Mouse (Mus musculus): ENCODE results near the gene Tpst2. TPM values are rescaled to one million over a fixed set of nuclear protein-coding genes. Genes with fewer than 3 reads are reported as not detected.

Tpst2 gene
- polyA plus RNA-seq (2012; rRNA removed) = 27.3 and 29.9 TPM in 2 replicates

DNA sequence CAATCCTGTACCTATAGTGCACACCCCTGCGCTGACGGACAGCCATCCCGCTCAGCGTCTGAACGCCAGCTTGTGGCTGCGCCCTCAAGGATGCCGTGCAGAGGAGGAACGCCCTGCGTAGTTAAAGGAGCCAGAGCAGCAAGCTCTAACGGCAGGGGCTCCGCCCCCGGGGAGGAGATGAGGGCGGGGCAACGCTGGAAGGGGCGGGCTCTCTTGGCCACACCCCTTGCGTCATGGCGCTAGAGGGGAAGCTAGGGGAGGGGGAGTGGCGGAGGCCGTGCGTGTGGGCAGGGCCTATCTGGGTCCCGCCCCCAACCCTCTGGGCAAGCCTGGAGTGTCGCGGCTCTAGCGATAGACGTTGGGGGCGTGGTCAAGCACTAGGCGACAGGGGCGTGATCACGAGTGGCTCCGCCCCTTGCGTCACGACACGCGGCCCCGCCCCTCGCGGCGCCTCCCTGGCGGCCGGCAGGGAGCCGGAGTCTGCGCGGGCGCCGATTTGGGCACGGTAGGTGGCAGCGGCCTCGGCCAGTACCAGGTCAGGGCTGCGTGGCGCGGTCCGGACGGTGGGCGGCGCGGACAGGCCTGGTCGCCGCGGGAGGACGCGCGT lies at the start of gene Tpst2:
Gene Tpst2, plus strand, starts transcription at position 425 of the 607 bp plus-strand sequence.

DNA sequence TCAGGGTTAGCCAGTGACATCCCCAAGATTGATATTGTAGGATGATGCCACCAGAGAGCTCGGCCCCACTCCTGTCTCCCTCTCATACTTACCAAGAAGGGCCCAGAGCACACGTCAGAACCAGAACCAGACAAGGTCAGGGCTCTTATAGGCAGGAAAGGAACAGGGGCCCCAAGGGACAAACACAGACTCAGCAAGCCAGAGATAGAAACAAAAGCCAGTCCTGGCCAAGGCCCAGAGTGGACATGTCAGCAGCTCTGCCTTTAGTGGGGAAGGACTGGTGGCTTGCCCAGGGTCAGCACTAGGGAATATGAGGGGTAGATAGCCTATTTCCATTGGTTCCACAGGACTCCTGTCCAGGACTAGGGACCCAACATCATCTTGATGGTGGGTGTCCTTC lies 24.1 kb upstream of the Tpst2 start, which contains the start of gene Cryba4:
Gene Cryba4, minus strand, starts transcription at position 119 of the 400 bp plus-strand sequence.

DNA sequence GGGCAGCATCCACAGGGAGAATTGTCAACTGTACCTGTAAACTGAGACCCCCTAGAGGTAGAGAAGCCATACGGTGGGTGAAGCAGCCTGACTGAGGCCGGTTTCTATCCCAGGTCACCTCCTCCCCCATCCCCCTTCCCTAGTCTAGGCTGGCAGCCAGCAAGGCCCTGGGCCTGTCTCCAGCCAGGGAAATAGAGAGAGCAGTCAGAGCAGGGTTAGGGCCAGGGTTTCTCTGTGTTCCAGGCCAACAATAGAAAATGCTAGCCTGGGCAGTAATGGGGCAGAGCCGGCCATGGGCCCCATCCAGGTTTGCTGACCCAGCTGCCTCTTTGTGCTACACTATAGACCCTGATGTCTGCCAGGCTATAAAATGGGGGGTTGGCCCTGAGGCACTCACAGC lies 21.1 kb upstream of the Tpst2 start, which contains the start of gene Crybb1:
Gene Crybb1, plus strand, starts transcription at position 390 of the 400 bp plus-strand sequence.

DNA sequence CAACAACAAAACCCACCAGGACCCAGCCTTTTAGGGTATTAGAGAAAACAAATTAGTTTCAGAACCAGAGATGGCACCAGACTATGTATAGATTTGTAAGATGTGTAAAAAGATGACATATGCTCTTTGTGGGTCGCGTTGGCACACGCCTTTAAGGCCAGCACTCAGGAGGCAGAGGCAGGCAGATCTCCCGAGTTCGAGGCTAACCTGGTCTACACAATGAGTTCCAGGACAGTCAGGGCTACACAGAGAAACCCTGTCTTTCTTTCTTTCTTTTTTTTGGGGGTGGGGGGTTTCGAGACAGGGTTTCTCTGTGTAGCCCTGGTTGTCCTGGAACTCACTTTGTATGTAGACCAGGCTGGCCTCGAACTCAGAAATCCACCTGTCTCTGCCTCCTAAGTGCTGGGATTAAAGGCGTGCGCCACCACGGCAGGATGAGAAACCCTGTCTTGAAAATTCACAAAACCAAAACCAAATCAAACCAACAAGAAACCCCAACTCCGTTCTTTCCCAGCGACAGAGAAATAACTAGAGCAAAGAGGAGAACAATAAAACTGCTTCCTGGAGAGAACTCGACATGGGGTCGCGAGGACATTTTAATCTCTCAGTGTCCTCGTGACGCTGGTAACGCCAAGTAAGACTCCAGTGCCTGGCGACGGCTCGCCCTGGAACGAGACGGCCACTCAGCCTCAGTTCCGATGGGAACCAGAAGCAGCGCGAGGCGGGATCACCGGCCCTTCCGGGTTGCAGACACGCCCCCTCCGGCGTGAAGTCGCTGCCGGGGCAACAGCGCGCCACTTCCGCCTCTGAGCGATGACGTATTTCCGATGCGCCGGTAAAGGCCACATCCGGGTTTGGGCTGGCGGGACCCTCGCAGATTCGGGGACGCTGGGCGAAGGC lies 49.3 kb downstream of the Tpst2 start, which contains the start of gene Tfip11:
Gene Tfip11, plus strand, starts transcription at position 813 of the 900 bp plus-strand sequence.

GRCm38 (mm10) chr5:112342463-112343204 lies 66.1 kb downstream of the Tpst2 start, which contains the start of the genes Srrd and Hps4:
Srrd (minus strand) TSS chr5:112343040.
Hps4 (plus strand) TSS chr5:112343083.

DNA sequence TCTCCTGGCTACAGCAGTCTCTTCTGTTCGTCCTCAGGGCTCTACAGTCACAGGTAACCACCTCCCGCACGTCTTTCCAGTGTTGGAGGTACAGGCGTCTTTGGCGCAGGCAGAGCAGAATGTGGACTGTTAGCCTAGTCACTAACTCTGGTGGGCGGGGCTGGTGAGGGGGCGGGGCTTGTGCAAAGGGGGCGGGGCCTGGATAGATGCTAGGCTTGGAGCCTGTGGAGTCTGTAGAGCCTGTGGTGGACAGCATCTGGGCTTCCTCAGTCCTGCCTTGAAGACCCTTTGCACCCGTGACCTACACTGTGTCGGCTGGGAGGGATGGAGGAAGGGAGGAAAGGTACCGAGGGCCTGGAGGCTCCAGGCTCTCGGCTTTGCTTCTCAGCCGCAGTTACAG lies 79.4 kb downstream of the Tpst2 start, which contains the start of gene Gm6583:
Gene Gm6583, minus strand, starts transcription at position 124 of the 400 bp plus-strand sequence.

Other genes starting within 250 kb of the Tpst2 start
- 0.67 and 0.97 TPM in 2 replicates for gene Cryba4, start 24.2 kb upstream of the Tpst2 start, polyA plus RNA-seq (2012; rRNA removed)
- gene Crybb1, start 20.9 kb upstream of the Tpst2 start, polyA plus RNA-seq (2012; rRNA removed) = 0.07 TPM in 1 of 2 replicates, not detected in the other
- 9.9 and 11.0 TPM in 2 replicates for gene Tfip11, start 49.7 kb downstream of the Tpst2 start, polyA plus RNA-seq (2012; rRNA removed)
- 14.0 and 14.5 TPM in 2 replicates for gene Srrd, start 66.3 kb downstream of the Tpst2 start, polyA plus RNA-seq (2012; rRNA removed)
- 13.1 TPM in 2 replicates for gene Hps4, start 66.4 kb downstream of the Tpst2 start, polyA plus RNA-seq (2012; rRNA removed)
- gene Gm6583, start 79.3 kb downstream of the Tpst2 start, polyA plus RNA-seq (2012; rRNA removed) = 0.06 and 0.09 TPM in 2 replicates
- 0.07 TPM in 2 replicates for gene Asphd2, start 118.2 kb downstream of the Tpst2 start, polyA plus RNA-seq (2012; rRNA removed)
- not detected in 2 replicates for gene Gm6588, start 172.7 kb downstream of the Tpst2 start, polyA plus RNA-seq (2012; rRNA removed)